Mouse (Mus musculus): ENCODE measurements at regions not wholly inside any gene's neighbourhood (a gene's known extent, or its start where the extent isn't known, plus 50 kb on each side); places are given as distances from the start of the nearest gene placed in this dataset.

- TF ChIP-seq CTCF (conservative IDR thresholded peaks at IDR 0.05; ENCODE audit: insufficient read depth, insufficient read length, low read depth, low read length) (no peak), POLR2A (IDR thresholded peaks at IDR 0.05; ENCODE audit: low read depth, low read length) (no peak)
These were observed 229.4 kb upstream of the Cd180 start for GRCm38 (mm10) chr13:102463993-102464392.
